Mouse (Mus musculus) limb, embryonic 13.5 days (tissue): ENCODE results near the gene Gpx4. TPM values are rescaled to one million over a fixed set of nuclear protein-coding genes. Genes with fewer than 3 reads are reported as not detected.
A peak's percentile ranks its signal among the peaks of the same experiment; 100 is the strongest.
"Not testable (repeated sequence)": the region's sequence is repeated elsewhere in the genome, so short reads cannot be mapped to it uniquely, and the experiment has no call there.

ENCODE experiments used
- ATAC-seq: fragments of 200-750 bp; cut with Nextera tagmentation; 2 replicates; pipeline ENCODE4 v1.8.0; 2017; ENCODE audit warnings: low read depth, moderate number of reproducible peaks, moderate TSS enrichment; ENCODE audit not compliant: low FRiP score
- H3K27ac ChIP-seq: fragments of 300-500 bp; sonication (generic); 2 replicates; pipeline ENCODE4 v1.5.1; 2015; ENCODE audit warnings: inconsistent platforms, mild to moderate bottlenecking, moderate library complexity
- H3K27me3 ChIP-seq: fragments of 300-500 bp; sonication (generic); 2 replicates; pipeline ENCODE4 v1.6.1; 2015; ENCODE audit warnings: mild to moderate bottlenecking, inconsistent platforms
- H3K36me3 ChIP-seq: fragments of 300-500 bp; sonication (generic); 2 replicates; pipeline ENCODE4 v1.6.1; 2015; ENCODE audit warnings: inconsistent platforms, mild to moderate bottlenecking, moderate library complexity
- H3K4me1 ChIP-seq: fragments of 300-500 bp; sonication (generic); 2 replicates; pipeline ENCODE4 v1.6.1; 2015; ENCODE audit warnings: inconsistent platforms
- H3K4me2 ChIP-seq: fragments of 300-500 bp; sonication (generic); replicated peaks from 2 replicates; pipeline ENCODE4 v1.6.1; 2015; ENCODE audit warnings: inconsistent platforms, mild to moderate bottlenecking, moderate library complexity
- H3K4me3 ChIP-seq: fragments of 300-500 bp; sonication (generic); 2 replicates; pipeline ENCODE4 v1.5.1; 2015; ENCODE audit warnings: moderate library complexity, mild to moderate bottlenecking, inconsistent platforms
- H3K9ac ChIP-seq: fragments of 300-500 bp; sonication (generic); 2 replicates; pipeline ENCODE4 v1.6.1; 2015; ENCODE audit warnings: mild to moderate bottlenecking, inconsistent platforms
- H3K9me3 ChIP-seq: fragments of 300-500 bp; sonication (generic); 2 replicates; pipeline ENCODE4 v1.6.1; 2016; ENCODE audit warnings: inconsistent platforms
- WGBS: fragments of 180-500 bp; shearing (Covaris S2); methylation state at CpG from one replicate; pipeline ENCODE4 v1.1.7; 2015; 5-methylcytosine and 5-hydroxymethylcytosine counted together
- polyA plus RNA-seq: library from polyadenylated mRNA; unstranded; fragments of >200 nt; fragmentation: Nextera tagmentation; extraction: Ambion mirVana; gene quantifications from 2 replicates; pipeline ENCODE4 v1.2.1, GENCODE M21; 2015

Gpx4 gene
- polyA plus RNA-seq, 1 experiment from 2014 or later: 462 TPM

DNA sequence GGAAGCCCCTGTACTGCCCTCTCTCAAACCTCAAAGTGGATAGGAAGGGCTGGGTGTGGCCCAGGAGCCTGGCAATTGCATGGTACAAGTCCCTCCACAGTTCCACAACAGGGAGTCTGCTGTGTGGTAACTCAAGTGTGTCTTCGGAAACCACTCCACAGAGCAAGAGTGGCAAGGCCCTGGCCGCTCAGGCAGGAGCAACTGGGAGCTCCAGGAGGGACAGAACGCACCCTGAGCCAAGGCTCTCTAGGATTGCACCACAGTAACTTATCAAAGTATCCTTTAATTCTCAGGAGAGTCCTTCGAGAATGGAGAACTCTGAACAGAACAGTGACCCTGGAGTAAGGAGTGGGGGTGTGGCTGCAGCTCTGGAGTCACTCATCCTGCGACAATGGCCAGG, 11.3 kb upstream of the Gpx4 start:
- Histone ChIP-seq H3K9ac (no peak overlapping the region), H3K27me3 (no peaks in the 10 kb centered on the region), H3K9me3 (no peaks in the 10 kb centered on the region), H3K36me3 (peaks cover 41% of the 10 kb centered on the region), H3K4me1 (peaks cover 18% of the 10 kb centered on the region), H3K27ac (peak overlapping the region; percentile 22; the same call in 1 of the 2 replicates), H3K4me2 (no peak overlapping the region), H3K4me3 (no peak overlapping the region)
- WGBS: 95% methylated on average over 5 of the region's 5 CpGs
- no peak for ATAC-seq

- no peak overlapping the region for H3K9ac ChIP-seq
- H3K9me3 ChIP-seq: no peaks in the 10 kb centered on the region
Measured at GRCm38 (mm10) chr10:80036832-80037231, 10.1 kb upstream of the Gpx4 start.

DNA sequence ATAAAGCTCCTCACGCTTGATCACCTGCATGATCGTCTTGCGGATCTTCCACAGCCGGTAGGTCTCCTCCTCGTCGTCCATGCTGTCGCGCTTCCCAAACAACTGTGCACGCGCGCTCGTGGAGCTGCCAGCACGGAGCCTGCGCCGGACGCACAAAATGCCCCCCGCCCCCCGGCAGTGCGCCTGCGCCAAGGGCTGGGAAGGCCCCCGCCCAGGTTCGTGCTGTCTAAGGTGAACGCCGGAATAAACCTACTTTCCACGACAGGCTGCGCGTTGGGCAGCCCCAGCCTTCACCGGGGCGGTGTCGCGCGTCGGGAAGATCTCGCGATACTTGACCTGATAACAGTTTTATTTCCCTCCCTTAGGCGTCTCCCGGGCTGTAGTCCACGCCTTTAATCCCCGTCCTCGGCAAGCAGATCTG, 7.4 kb upstream of the Gpx4 start, which contains the start of gene Polr2e:
Polr2e (minus strand) TSS at position 237 of the 421 bp plus-strand sequence.
- H3K36me3 ChIP-seq: peaks cover 39% of the 10 kb centered on the region
- peaks cover 13% of the 10 kb centered on the region for H3K4me1 ChIP-seq
- peak within 1 kb of the TSS; percentile 63; the same call in 1 of the 2 replicates for H3K27ac ChIP-seq
- H3K9me3 ChIP-seq: no peaks in the 10 kb centered on the region
- ATAC-seq: peak; percentile 98
- H3K9ac ChIP-seq: peak within 1 kb of the TSS; percentile 93
- H3K27me3 ChIP-seq: no peaks in the 10 kb centered on the region
- H3K4me3 ChIP-seq: peak within 1 kb of the TSS; percentile 91
- peak within 1 kb of the TSS; percentile 87 for H3K4me2 ChIP-seq
- under 1% methylated on average over 40 of the region's 40 CpGs for WGBS

More at GRCm38 (mm10) chr10:80036832-80037231, 10.1 kb upstream of the Gpx4 start:
- no peak for ATAC-seq
- Histone ChIP-seq H3K4me3 (no peak overlapping the region), H3K4me1 (peaks cover 18% of the 10 kb centered on the region), H3K27ac (no peak overlapping the region), H3K4me2 (no peak overlapping the region), H3K36me3 (peaks cover 41% of the 10 kb centered on the region), H3K27me3 (no peaks in the 10 kb centered on the region)
- WGBS: 95% methylated on average over 13 of the region's 13 CpGs

GRCm38 (mm10) chr10:80041409-80042060, 5.4 kb upstream of the Gpx4 start:
- H3K36me3 ChIP-seq: peaks cover 20% of the 10 kb centered on the region
- not testable (repeated sequence) for ATAC-seq, H3K27me3 ChIP-seq, H3K4me3 ChIP-seq, H3K9ac ChIP-seq, H3K27ac ChIP-seq, H3K9me3 ChIP-seq, H3K4me2 ChIP-seq
- H3K4me1 ChIP-seq: peaks cover 13% of the 10 kb centered on the region
- 87% methylated on average over 8 of the region's 8 CpGs for WGBS

- no peaks in the 10 kb centered on the region for H3K36me3 ChIP-seq
- H3K4me3 ChIP-seq: no peak overlapping the region
- no peaks in the 10 kb centered on the region for H3K27me3 ChIP-seq
- no peak overlapping the region for H3K27ac ChIP-seq
- peaks cover 12% of the 10 kb centered on the region for H3K4me1 ChIP-seq
- H3K9ac ChIP-seq: peak overlapping the region; percentile 39; the same call in 1 of the 2 replicates
- no peaks in the 10 kb centered on the region for H3K9me3 ChIP-seq
- WGBS: 50% methylated on average over 4 of the region's 4 CpGs
- no peak for ATAC-seq
- no peak overlapping the region for H3K4me2 ChIP-seq
Measured at GRCm38 (mm10) chr10:80044087-80044486, 2.9 kb upstream of the Gpx4 start.

GRCm38 (mm10) chr10:80045364-80045763, 1.6 kb upstream of the Gpx4 start:
- H3K9me3 ChIP-seq, H3K27me3 ChIP-seq, H3K36me3 ChIP-seq, H3K27ac ChIP-seq, H3K4me2 ChIP-seq, H3K9ac ChIP-seq, H3K4me3 ChIP-seq, ATAC-seq: not testable (repeated sequence)
- WGBS: 83% methylated on average over 3 of the region's 4 CpGs
- H3K4me1 ChIP-seq: peaks cover 12% of the 10 kb centered on the region

DNA sequence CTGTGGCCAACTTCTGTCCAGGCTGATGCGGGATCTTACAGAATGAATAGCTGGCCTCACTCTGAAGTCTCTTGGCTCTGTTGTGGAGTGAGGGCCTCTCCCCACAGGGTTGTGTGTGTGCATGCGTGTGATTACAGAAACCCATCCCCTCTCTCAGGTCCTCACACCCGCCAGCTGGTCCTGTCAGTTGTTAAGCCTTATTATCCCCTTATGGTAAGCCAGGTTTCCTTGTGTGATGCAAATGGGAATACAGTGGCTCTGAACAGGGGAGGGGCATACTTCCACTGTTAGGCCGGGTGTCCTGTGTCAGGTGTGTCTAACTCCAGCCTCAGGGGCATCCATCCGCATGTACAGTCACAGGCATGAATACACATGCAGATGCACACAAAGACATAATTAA, 1.2 kb upstream of the Gpx4 start:
- no peak for ATAC-seq
- WGBS: 77% methylated on average over 5 of the region's 5 CpGs
- Histone ChIP-seq H3K4me3 (no peak overlapping the region), H3K9me3 (no peaks in the 10 kb centered on the region), H3K4me2 (no peak overlapping the region), H3K36me3 (no peaks in the 10 kb centered on the region), H3K9ac (no peak overlapping the region), H3K27me3 (no peaks in the 10 kb centered on the region), H3K27ac (no peak overlapping the region), H3K4me1 (peaks cover 12% of the 10 kb centered on the region)

GRCm38 (mm10) chr10:80048396-80048795, 1.4 kb downstream of the Gpx4 start:
- H3K27me3 ChIP-seq: no peaks in the 10 kb centered on the region
- peak overlapping the region; percentile 67; the same call in 1 of the 2 replicates for H3K27ac ChIP-seq
- no peak overlapping the region for H3K4me3 ChIP-seq
- H3K4me2 ChIP-seq: no peak overlapping the region
- WGBS: 34% methylated on average over 5 of the region's 5 CpGs
- peaks cover 23% of the 10 kb centered on the region for H3K4me1 ChIP-seq
- ATAC-seq: no peak
- H3K9me3 ChIP-seq: no peaks in the 10 kb centered on the region
- H3K36me3 ChIP-seq: no peaks in the 10 kb centered on the region
- no peak overlapping the region for H3K9ac ChIP-seq

DNA sequence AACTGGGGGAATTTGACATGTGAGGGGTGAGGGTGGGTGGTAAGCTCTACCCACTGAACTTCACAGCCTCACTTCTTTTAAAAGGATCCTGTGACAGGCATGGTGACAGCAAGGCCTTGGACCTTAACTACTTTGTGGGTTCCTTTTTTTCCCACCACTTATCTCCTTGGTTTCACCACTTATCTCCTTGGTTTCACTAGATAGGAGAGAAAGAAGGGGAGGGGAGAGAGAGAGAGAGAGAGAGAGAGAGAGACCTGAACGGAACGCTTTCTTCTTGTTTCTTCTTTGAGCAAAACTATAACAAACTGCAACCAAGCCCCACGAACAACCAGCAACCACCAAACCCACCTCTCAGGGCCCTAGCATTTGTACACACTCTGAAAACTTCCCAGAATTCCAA, 1.9 kb downstream of the Gpx4 start:
- 65% methylated on average over 3 of the region's 3 CpGs for WGBS
- H3K4me2 ChIP-seq: no peak overlapping the region
- H3K9me3 ChIP-seq: no peaks in the 10 kb centered on the region
- H3K36me3 ChIP-seq: no peaks in the 10 kb centered on the region
- no peak for ATAC-seq
- H3K27ac ChIP-seq: peak overlapping the region; percentile 67; the same call in 1 of the 2 replicates
- peaks cover 23% of the 10 kb centered on the region for H3K4me1 ChIP-seq
- no peak overlapping the region for H3K9ac ChIP-seq
- no peak overlapping the region for H3K4me3 ChIP-seq
- no peaks in the 10 kb centered on the region for H3K27me3 ChIP-seq

GRCm38 (mm10) chr10:80050244-80050643, 3.3 kb downstream of the Gpx4 start:
- Histone ChIP-seq H3K9me3 (no peaks in the 10 kb centered on the region), H3K36me3 (peaks cover 1% of the 10 kb centered on the region; the same call in 1 of the 2 replicates), H3K4me3 (no peak overlapping the region), H3K27ac (no peak overlapping the region), H3K9ac (peak overlapping the region; percentile 25; the same call in 1 of the 2 replicates), H3K27me3 (no peaks in the 10 kb centered on the region), H3K4me1 (peaks cover 34% of the 10 kb centered on the region), H3K4me2 (no peak overlapping the region)
- ATAC-seq: no peak
- 40% methylated on average over 6 of the region's 6 CpGs for WGBS

DNA sequence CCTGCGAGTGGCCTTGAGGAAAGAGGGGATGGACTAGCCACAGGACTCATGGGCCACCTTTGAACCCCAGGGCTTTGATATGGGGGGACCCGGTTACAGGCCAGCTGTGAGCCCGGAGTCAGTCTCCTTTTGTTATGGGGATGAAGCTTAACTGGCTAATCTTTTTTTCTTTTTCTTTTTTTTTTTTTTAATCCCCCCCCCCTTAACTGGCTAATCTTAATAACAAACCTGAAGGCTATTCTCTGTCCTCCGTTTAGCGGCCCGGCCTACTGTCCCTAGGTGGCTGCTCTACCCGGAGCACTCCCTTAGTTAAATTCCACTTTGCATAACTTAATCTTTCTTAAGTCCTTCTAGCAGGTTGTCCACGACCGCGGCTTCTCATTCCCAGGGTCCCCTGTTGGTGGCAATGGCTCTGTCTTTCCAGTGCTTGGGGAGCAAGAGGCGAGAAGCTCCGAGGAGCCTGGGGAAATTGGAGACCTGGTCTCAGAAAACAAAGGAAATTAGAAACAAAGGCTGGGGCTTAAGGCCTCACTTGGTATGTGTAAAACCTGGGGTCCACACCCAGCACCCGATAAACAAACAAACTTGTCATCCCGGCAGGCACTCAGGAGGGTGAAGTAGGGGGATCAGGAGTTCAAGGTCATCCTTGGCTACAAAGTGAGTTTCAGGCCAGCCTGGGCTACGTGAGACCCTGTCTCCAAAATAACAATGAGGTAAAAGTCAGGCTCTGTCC, 4.1 kb downstream of the Gpx4 start:
- peaks cover 9% of the 10 kb centered on the region for H3K36me3 ChIP-seq
- no peak for ATAC-seq
- H3K4me2 ChIP-seq: no peak overlapping the region
- WGBS: 36% methylated on average over 15 of the region's 15 CpGs
- no peak overlapping the region for H3K4me3 ChIP-seq
- H3K27me3 ChIP-seq: no peaks in the 10 kb centered on the region
- peaks cover 40% of the 10 kb centered on the region for H3K4me1 ChIP-seq
- H3K9ac ChIP-seq: peak overlapping the region; percentile 25; the same call in 1 of the 2 replicates
- no peaks in the 10 kb centered on the region for H3K9me3 ChIP-seq
- peak overlapping the region; percentile 28; the same call in 1 of the 2 replicates for H3K27ac ChIP-seq
